Mouse (Mus musculus): ENCODE results near the gene Msantd2.

Gene Msantd2

DNA sequence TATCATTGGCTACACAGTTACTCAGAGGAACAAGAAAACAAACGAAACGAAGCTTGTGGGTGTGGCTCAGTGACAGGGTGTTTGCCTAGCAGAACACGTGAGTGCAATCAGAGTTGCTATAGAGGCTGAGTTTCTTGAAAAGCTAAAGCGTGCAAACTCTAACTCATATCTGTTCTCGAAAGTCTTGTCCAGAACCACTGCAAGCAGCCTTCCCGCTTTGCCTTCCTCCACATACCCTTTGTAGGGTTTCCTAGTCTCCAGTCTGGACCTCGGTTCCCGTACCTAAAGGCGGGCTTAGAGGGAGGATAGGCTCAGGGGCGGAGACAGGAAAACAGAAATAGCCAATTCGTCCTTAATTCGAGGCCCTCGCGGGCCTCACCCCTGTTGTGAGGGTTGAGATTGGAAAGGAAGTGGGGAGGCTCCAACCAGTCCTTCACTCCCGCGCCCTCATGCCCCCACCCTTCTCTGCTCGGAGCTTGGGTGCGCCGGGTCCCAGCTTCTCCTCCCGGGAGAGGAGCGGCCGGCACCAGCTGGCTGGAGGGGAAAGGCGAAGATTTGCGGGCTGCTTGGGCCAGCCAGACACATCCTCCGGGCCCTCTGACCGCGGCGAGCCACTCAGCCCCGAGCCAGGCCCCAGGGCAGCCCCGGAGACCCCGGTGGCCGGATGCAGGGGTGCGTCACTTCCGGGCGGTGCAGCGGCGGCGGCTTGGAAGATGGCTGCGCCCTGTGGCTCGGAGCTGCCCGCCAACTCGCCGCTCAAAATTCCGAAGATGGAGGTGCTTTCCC, at the start of gene Msantd2:
Msantd2 (plus strand) TSS at position 709 of the 786 bp plus-strand sequence.
- CTCF ChIA-PET: interaction anchor here in 3 of 4 experiments (0.7 to 2.2 kb wide), 6 partner anchors 15 to 64 kb away, joined by 3 to 8 read pairs (median 4); no protein-coding TSS in a partner anchor
- POLR2A ChIA-PET: interaction anchor here (0.7 to 9.9 kb wide), 39 partner anchors 8 to 692 kb away, joined by 3 to 139 read pairs (median 4); partner anchors contain the start of genes Ei24 (in 1 of the 4), Esam (in 1 of the 4), Spa17 (in 1 of the 4) and Tbrg1 (in 1 of the 4)

DNA sequence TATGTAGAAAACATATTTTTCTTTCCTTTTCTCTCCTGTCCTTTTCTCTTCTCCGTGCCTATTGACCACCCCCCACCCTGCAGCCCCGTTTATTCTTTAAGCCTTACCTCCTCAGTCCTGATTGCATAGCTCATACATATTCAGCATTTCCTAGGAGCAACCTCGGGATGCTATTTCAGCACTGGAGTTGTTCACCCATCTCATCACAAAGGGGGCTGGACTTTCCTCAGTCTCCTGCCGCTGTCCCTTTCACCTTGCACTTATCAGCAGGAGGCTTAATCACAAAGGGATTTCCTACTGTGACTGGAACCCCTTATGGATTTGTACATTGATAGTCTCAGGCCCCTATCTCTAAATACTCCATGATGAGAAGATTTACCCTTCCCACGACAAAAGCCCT, 36.7 kb upstream of the Msantd2 start:
- ChIA-PET CTCF (interaction anchor here in 2 of 4 experiments (0.6 to 1.7 kb wide), 3 partner anchors 16 to 116 kb away, joined by 3 to 4 read pairs (median 4); no protein-coding TSS in a partner anchor), POLR2A (interaction anchor here (0.6 to 1.0 kb wide), 5 partner anchors 12 to 146 kb away, joined by 3 to 5 read pairs (median 3); partner anchors contain the start of gene Msantd2 (in 1 of the 4))

DNA sequence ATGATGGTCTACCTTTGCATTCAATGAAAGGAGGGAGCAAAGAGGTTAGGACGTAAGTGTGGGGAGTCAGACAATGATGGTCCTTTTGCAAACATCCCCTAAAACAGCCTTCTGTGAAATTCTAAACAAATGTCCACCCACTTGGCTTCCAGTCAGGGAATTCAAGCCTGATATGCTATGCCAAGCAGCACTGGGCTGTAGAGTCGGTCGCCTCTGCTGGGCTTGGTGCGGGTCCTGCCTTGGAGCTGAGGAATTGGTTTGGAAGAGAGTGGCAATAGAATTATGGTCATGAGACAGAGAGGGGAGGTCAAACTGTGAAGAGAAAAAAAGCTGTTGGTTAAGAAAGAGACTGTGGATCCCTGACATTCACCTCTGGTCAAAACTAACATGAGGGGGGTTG, 35.8 kb upstream of the Msantd2 start:
- ChIA-PET CTCF (interaction anchor here in 1 of 4 experiments (1.7 kb wide), 1 partner anchor 23 kb away, joined by 4 read pairs; no protein-coding TSS in a partner anchor), POLR2A (no interaction called here)

DNA sequence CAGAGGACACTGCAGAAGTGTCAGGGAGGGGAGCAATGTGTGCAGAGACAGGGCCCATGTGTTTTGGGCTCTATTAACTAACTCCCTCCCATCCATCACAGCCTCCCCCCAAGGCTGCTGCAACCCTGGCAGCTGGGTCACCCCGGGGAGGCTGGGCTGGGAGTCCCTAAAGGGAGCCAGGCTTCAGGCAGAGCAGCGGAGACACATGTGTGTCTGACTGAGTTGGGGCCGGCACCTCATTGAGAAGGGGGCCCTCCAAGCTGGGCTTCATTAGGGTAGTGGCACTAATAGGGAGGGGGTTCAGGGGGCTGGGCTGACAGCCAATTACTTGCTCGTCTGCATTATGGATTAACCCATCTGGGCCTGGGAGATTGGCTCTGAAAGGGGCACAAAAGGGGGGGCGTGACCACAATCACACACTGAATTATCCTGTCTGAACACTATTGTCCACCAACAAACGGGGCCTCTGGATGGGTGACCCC, 35.1 kb upstream of the Msantd2 start:
- ChIA-PET CTCF (interaction anchor here in 1 of 4 experiments (1.3 kb wide), 1 partner anchor 24 kb away, joined by 3 read pairs; no protein-coding TSS in a partner anchor), POLR2A (no interaction called here)

DNA sequence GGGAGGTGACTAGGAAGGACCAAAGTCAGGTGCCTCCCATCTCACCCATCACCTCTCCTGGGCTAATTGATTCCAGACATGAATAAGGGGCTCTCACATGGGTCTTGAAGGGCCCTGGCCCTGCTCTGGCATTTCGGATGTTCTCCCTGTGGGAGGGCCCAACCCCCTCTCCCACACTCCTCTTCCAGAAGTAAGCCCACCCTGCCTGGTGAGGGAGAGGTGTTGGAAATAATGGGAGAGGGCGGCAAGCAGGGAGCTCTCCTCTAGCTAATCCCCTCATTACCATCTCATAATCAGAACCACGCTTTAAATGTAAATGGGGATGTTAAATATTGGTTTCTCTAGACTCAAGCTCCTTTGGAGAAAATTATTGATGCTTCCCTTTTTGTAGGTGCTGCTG, 34.1 kb upstream of the Msantd2 start:
- ChIA-PET POLR2A (interaction anchor here in 3 of 4 experiments (0.6 to 1.1 kb wide), 5 partner anchors 81 to 209 kb away, joined by 3 to 6 read pairs (median 3); no protein-coding TSS in a partner anchor), CTCF (interaction anchor here in 1 of 4 experiments (1.3 kb wide), 1 partner anchor 25 kb away, joined by 3 read pairs; no protein-coding TSS in a partner anchor)

DNA sequence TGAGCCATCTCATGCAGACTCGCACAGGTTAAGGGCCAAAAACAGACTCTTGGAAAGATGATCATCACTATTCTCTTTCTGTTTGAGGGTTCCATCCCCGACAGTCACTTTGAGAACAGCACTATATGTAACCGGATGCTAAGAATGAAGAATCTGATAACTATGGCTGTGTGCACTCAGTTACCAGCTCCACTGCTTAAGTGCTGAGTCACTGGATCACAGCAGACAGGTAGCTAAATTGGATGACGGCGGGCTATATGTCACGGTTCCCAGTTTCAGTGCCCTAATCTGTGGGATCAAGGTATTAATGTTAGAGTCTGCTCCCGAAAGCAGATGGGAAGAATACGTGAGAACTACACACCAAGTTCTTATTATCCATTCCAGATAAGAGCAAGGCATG, 33.3 kb upstream of the Msantd2 start:
- CTCF ChIA-PET: interaction anchor here (0.6 to 1.3 kb wide), 5 partner anchors 24 to 206 kb away, joined by 3 to 5 read pairs (median 3); no protein-coding TSS in a partner anchor
- POLR2A ChIA-PET: interaction anchor here in 2 of 4 experiments (0.6 to 2.1 kb wide), 10 partner anchors 19 to 201 kb away, joined by 3 to 10 read pairs (median 4); partner anchors contain the start of genes Msantd2 (in 1 of the 2), Robo3 (in 1 of the 2) and Tbrg1 (in 1 of the 2)

DNA sequence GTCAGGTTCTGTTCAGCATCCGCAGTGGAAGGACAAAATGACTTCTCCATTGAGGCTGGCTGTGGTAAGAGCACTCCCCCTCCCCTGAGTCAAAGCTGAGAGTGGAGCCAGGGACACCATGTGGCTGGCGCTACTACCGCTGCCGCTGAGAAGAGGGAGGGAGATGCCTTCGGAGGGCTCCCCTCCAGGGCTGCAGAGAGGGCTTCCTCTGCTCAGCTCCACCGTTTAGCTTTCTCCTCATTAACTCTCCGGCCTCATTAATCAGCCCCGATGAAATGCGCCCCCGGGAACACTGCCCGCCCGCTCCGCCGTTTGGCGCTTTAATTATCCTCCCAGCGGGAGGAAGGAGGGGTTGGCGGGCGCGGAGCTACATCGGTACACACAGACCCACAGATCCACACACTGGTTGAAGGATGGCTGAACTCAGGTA, 32.6 kb upstream of the Msantd2 start:
- CTCF ChIA-PET: interaction anchor here (0.6 to 1.8 kb wide), 8 partner anchors 25 to 506 kb away, joined by 3 to 8 read pairs (median 4); no protein-coding TSS in a partner anchor

DNA sequence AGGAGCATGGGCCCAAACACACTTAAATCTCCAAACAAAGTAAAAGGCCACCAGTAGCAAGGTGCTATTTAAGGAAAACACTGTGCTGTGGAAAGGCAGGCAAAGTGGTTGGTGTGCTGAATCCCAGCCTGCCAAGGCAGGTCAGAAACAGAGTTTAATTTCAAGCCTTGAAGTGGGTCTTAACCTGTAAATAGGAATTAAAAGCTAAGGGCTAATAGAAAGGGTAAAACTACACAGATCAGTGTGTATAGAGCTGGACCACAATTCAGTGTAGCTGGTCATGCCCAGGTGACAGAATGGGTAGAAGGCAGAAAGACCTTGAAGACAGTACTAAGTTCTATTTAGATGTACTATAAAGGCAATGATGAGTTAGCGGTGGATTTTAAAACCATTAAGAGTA, 32.0 kb upstream of the Msantd2 start:
- ChIA-PET POLR2A (interaction anchor here in 2 of 4 experiments (1.1 to 2.1 kb wide), 9 partner anchors 14 to 200 kb away, joined by 3 to 10 read pairs (median 4); partner anchors contain the start of genes Tbrg1 (in 2 of the 2), Msantd2 (in 1 of the 2) and Robo3 (in 1 of the 2)), CTCF (interaction anchor here (0.6 to 1.8 kb wide), 7 partner anchors 25 to 1264 kb away, joined by 3 to 8 read pairs (median 3); no protein-coding TSS in a partner anchor)

More for the DNA sequence above, 32.6 kb upstream of the Msantd2 start:
- POLR2A ChIA-PET: interaction anchor here in 2 of 4 experiments (0.6 to 2.1 kb wide), 10 partner anchors 19 to 201 kb away, joined by 3 to 10 read pairs (median 4); partner anchors contain the start of genes Tbrg1 (in 2 of the 2), Msantd2 (in 1 of the 2) and Robo3 (in 1 of the 2)

DNA sequence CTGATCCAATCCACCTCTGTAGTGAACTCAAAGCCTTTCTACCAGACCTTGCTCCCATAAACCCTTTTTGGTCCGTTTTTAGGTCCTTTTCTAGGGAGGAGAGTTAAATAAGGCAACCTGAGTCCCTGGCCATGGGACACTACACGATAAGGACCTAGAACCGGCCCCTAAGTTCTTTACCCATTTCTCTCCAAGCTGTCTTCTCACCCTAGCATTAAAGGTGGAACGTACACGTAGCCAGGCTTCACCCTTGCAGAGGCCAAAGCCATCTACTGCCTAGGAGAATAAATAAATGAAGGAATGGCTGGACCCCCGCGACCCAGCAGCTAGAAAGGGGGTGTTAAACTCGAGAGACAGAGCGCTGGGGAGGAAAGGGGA, 29.5 kb upstream of the Msantd2 start:
- POLR2A ChIA-PET: interaction anchor here in 2 of 4 experiments (1.0 to 1.1 kb wide), 2 partner anchors 26 to 156 kb away, joined by 3 to 4 read pairs; no protein-coding TSS in a partner anchor
- CTCF ChIA-PET: interaction anchor here in 1 of 4 experiments (1.2 to 2.3 kb wide), 3 partner anchors 29 to 159 kb away, joined by 3 to 6 read pairs (median 5); no protein-coding TSS in a partner anchor

DNA sequence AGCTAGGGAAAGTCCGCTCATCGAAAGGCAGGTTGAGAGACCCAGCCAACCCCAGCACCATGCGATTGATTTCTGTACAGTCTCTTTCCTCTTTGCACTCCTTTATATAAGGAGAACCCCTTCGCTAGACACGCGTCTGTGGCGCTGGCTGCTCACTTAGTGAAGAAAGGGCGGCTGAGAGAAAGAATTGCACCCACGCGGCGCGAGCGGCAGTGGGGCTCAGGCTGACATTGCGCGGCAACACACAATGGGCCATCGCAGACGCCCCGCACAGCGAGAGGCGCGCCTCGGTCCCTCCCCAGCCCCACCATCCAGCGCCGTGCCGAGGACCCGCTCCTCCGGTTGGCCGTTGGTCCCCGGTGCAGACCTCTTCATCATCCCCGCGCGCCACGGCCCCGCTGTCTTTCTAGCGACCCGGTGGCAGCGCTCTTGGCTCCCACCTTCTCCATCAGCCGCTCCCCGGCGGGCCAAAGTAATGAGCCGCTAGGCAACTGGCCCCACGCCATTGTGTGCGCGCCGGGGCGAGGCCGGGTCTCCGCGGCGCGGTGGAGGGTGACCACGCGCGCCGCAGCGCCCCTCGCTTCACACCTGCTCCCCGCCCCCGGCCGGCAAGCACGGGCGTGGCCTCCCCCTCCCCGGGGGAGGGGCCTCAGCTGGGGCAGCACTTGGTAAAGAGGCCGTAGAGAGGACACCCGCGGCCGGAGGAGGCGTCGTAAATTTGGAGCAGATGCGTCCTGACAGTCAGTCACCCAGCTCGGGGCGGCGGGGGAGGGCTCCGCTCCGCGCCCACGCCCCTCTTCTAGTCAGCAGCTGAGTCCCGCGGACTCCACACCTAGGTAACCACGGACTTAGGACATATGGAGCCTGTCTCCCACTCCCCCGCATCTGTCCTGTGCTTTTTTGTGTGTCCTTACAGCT, 28.8 kb upstream of the Msantd2 start:
- ChIA-PET POLR2A (interaction anchor here in 3 of 4 experiments (0.9 to 1.1 kb wide), 4 partner anchors 25 to 155 kb away, joined by 3 to 4 read pairs (median 3); no protein-coding TSS in a partner anchor), CTCF (interaction anchor here in 3 of 4 experiments (0.6 to 3.8 kb wide), 10 partner anchors 27 to 250 kb away, joined by 3 to 18 read pairs (median 3); partner anchors contain the start of genes Robo3 (in 1 of the 3) and Spa17 (in 1 of the 3))

DNA sequence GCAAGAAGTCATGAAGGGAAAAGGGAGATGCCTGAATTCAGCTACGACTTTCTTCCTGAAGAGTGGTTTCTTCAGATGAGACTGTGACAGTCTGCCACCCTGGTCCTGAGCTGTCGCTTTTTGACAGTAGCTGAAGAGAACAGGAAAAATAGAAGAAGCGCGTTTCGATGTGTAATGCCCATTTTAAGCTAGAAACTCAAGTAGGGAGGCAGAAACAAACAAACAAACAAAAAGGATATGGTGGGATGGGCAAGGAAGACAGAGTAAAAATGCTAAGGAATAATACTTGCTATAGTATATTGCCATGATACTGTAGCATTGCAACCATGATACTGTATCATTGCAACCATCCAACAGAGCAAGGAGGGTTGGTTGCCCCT, 28.2 kb upstream of the Msantd2 start:
- ChIA-PET POLR2A (interaction anchor here in 2 of 4 experiments (0.9 to 1.0 kb wide), 2 partner anchors 27 kb away, joined by 3 read pairs; no protein-coding TSS in a partner anchor), CTCF (interaction anchor here (0.5 to 3.8 kb wide), 10 partner anchors 28 to 158 kb away, joined by 3 to 18 read pairs (median 4); partner anchors contain the start of genes Robo3 (in 1 of the 4) and Spa17 (in 1 of the 4))

DNA sequence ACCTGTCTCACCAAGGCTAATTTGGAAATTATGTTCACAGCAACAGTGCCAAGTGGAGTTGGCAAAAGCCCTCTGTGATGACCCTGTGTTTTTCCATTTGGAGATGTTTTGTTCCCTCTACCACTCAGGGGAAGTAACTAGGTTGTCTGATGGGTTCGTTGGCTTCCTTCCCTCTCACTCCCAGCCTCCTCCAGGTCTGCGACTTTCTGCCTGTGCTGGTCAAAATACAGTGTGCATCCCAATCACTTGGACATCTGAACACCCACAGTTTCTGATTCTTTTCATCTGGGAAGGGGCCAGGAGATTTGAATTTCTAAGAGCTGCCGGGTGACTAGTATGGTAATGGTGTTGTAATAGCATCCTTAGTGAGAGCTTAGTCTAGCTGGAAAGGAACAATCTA, 27.5 kb upstream of the Msantd2 start:
- CTCF ChIA-PET: interaction anchor here (0.6 to 3.8 kb wide), 9 partner anchors 12 to 175 kb away, joined by 3 to 18 read pairs (median 4); no protein-coding TSS in a partner anchor
- POLR2A ChIA-PET: interaction anchor here in 2 of 4 experiments (1.0 to 1.6 kb wide), 3 partner anchors 16 to 153 kb away, joined by 3 to 7 read pairs (median 3); partner anchors contain the start of gene Spa17 (in 1 of the 2)

DNA sequence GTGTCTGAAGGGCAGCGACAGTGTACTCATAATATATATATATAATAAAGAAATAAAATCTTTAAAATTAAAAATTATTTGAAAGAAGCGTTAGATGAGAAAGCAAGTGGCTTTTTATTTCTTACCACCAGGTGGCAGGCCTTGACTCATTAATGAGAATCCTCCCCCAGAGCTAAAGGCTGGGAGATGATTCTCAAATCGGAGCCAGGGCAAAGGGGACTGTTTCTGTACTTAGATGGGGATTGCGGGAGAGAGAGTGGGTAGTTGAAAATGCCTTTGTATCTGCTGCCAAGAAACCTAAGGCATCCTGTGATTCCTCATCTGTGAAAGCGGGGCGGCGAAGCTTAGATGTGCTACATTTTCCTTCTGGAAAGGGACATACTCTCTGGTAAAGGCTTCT, 26.4 kb upstream of the Msantd2 start:
- ChIA-PET POLR2A (interaction anchor here in 3 of 4 experiments (0.6 to 1.6 kb wide), 9 partner anchors 15 to 152 kb away, joined by 3 to 7 read pairs (median 4); partner anchors contain the start of genes Spa17 (in 2 of the 3) and Msantd2 (in 1 of the 3)), CTCF (interaction anchor here (0.6 to 3.8 kb wide), 45 partner anchors 15 to 204 kb away, joined by 3 to 18 read pairs (median 4); partner anchors contain the start of genes Spa17 (in 2 of the 4), Esam (in 1 of the 4), Msantd2 (in 1 of the 4) and Vsig2 (in 1 of the 4))

DNA sequence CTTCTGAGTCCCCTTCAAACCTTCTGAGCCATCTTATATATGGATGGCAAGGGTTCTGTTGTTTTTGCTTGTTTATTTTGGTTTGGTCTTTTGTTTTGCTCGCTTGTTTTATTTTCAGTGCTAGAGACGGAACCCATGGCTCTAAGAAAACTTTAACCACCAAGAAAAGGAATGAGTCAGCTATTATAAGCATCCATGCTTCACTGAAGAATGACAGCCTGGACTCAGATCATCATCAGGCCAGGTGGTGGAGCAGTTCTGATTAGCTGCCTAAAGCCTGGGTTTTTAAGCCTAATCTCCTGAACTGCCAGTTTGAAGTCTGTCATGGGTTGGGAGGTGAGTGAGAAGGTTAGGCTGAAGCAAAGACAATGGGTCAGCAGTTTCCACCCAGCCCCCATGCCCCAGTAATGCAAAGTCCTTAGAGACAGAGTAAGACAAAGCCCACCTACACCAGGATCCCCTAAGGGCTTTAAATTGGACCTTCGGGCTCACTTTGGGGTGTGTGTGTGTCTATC, 15.5 kb upstream of the Msantd2 start:
- POLR2A ChIA-PET: interaction anchor here in 1 of 4 experiments (0.6 to 2.3 kb wide), 6 partner anchors 10 to 196 kb away, joined by 3 to 9 read pairs (median 4); partner anchors contain the start of gene Msantd2
- CTCF ChIA-PET: interaction anchor here in 3 of 4 experiments (0.6 to 0.9 kb wide), 5 partner anchors 12 to 67 kb away, joined by 3 to 4 read pairs (median 3); no protein-coding TSS in a partner anchor

DNA sequence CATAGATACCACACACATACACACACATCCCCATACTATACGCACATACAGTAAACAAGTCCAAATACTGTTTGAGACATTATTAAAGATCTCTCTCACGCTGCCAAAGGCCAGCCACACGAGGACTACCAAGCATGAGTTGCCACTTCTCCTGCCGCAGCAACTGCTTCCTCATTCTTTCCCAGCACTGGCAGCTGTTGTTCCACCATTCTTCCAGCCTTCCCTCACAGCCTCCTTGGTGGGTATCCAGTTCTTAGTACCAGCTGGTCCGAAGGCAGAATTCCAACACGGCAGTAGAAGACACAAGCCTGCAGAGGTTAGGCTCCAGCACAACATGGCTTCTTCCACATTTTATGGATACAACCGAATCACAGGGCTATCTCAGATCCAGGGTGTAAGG, 14.2 kb upstream of the Msantd2 start:
- CTCF ChIA-PET: no interaction called here

DNA sequence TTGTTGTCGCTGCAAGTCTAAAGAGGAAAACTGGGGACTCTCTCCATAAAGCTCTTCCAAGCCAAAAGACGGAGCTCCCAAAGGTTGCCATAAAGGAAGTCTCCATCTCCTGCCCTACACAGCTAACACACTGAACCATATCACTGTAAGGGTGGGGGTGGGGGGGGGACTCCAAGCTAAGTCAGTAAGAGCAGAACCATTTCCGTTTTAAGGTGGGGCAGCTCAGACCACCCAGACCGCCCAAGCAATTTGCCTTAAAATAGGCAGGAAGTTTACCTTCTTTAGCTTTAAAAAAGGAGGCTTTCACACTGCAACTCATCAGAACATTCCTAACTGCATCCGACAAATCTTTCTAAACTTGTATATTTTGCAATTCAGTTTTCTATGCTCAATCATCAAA, 4.0 kb upstream of the Msantd2 start:
- ChIA-PET POLR2A (interaction anchor here (0.5 to 3.8 kb wide), 35 partner anchors 8 to 550 kb away, joined by 3 to 24 read pairs (median 3); partner anchors contain the start of genes Tbrg1 (in 3 of the 4) and Esam (in 2 of the 4)), CTCF (interaction anchor here in 3 of 4 experiments (0.5 to 1.8 kb wide), 14 partner anchors 10 to 1928 kb away, joined by 3 to 10 read pairs (median 3); partner anchors contain the start of gene Robo3 (in 1 of the 3))

More for the DNA sequence above, 14.2 kb upstream of the Msantd2 start:
- POLR2A ChIA-PET: interaction anchor here in 2 of 4 experiments (1.0 kb wide), 2 partner anchors 10 kb away, joined by 3 read pairs; no protein-coding TSS in a partner anchor

Measured in embryonic stem cell, embryonic (primary cell).